Mouse (Mus musculus) liver, postnatal 0 days (tissue): ENCODE results near the gene Ssxb3. TPM values are rescaled to one million over a fixed set of nuclear protein-coding genes. Genes with fewer than 3 reads are reported as not detected.
"Not testable (repeated sequence)": the region's sequence is repeated elsewhere in the genome, so short reads cannot be mapped to it uniquely, and the experiment has no call there.

Experiments used
- ATAC-seq: fragments of 200-750 bp; cut with Nextera tagmentation; 2 replicates; pipeline ENCODE4 v1.8.0; 2017; ENCODE audit warnings: mild to moderate bottlenecking, moderate library complexity
- DNase-seq: peaks from one replicate; pipeline ENCODE4 v3.0.0-alpha.2; 2016
- H3K27ac ChIP-seq: fragments of 300-500 bp; sonication (generic); 2 replicates; pipeline ENCODE4 v1.5.1; 2014; ENCODE audit warnings: antibody characterized with exemption, moderate library complexity, mild to moderate bottlenecking, low read depth
- H3K27me3 ChIP-seq: fragments of 300-500 bp; sonication (generic); 2 replicates; pipeline ENCODE4 v1.6.1; 2014; ENCODE audit warnings: low read length, control low read depth, mixed read lengths; ENCODE audit not compliant: insufficient read depth
- H3K36me3 ChIP-seq: fragments of 300-500 bp; sonication (generic); replicated peaks from 2 replicates; pipeline ENCODE4 v1.6.1; 2014; ENCODE audit warnings: mild to moderate bottlenecking, control low read depth, low read length, moderate library complexity, mixed read lengths; ENCODE audit not compliant: insufficient read depth
- H3K4me1 ChIP-seq: fragments of 300-500 bp; sonication (generic); 2 replicates; pipeline ENCODE4 v1.6.1; 2014; ENCODE audit warnings: antibody characterized with exemption, mild to moderate bottlenecking, control low read depth; ENCODE audit not compliant: insufficient read depth
- H3K4me2 ChIP-seq: fragments of 300-500 bp; sonication (generic); 2 replicates; pipeline ENCODE4 v1.6.1; 2014; ENCODE audit warnings: low read depth, mild to moderate bottlenecking, low read length, moderate library complexity, mixed read lengths
- H3K4me3 ChIP-seq: fragments of 300-500 bp; sonication (generic); 2 replicates; pipeline ENCODE4 v1.5.1; 2014; ENCODE audit warnings: low read depth, low read length
- H3K9ac ChIP-seq: fragments of 300-500 bp; sonication (generic); replicated peaks from 2 replicates; pipeline ENCODE4 v1.6.1; 2014; ENCODE audit warnings: mild to moderate bottlenecking, moderate library complexity
- H3K9me3 ChIP-seq: fragments of 300-500 bp; sonication (generic); 2 replicates; pipeline ENCODE4 v1.6.1; 2016; ENCODE audit warnings: mild to moderate bottlenecking, control low read depth, low read length, mixed read lengths
- WGBS: fragments of 180-500 bp; shearing (Covaris S2); extraction: QIAGEN DNeasy Blood & Tissue Kit; methylation state at CpG from one replicate; pipeline ENCODE4 v1.1.7; 2014; ENCODE audit not compliant: insufficient replicate concordance; 5-methylcytosine and 5-hydroxymethylcytosine counted together
- polyA plus RNA-seq: library from polyadenylated mRNA; unstranded; fragments of >200 nt; fragmentation: Nextera tagmentation; extraction: Ambion mirVana; gene quantifications from 2 replicates; pipeline ENCODE4 v1.2.1, GENCODE M21; 2015

Gene Ssxb3
- polyA plus RNA-seq = not detected in 2 replicates

DNA sequence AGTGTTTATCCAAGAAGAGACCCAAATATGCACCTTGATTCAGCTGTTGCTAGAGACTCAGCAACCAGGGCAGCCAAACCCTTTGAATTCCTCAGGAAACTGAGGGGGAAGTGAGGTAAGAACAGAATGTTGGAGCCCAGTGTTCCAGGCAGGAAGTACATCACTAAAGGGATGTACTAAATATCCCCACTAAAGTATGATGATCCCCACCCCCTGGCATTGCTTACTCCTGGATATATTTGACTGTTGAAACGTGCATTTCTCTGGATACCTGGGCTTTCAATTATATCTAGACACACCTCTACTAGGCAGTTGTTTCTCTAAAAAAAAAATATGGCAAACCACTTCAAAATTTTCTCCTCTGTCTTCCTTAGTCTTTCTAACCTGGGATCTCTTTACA, at the start of gene Ssxb3:
Gene Ssxb3 (minus strand): TSS at position 101 of the 400 bp plus-strand sequence.
- H3K9me3 ChIP-seq, H3K36me3 ChIP-seq, DNase-seq, H3K9ac ChIP-seq, H3K27me3 ChIP-seq, H3K4me3 ChIP-seq, H3K27ac ChIP-seq, H3K4me2 ChIP-seq, ATAC-seq, H3K4me1 ChIP-seq: not testable (repeated sequence)
- WGBS = 13% methylated on average over 1 of the region's 1 CpGs

DNA sequence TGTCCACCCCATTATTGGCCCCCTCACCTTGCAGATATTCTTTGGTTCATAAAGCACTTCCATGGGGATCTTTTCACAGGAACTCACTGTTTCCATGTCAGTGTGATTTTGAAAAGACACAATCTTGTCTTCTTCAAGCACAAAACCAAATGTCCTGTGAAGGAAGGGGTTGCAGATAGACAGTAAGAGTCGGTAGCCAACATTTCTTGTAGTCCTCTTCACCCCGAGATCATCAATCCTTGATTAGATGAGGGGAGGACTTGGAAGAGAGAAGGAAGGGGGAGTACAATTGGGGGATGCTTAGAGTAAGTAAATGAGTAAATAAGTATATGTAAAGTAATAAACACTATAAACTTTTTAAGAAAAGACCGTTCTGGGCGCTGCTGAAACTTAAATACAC, 43.5 kb downstream of the Ssxb3 start, which contains the start of gene Ssxb6:
Gene Ssxb6 (minus strand): TSS at position 101 of the 400 bp plus-strand sequence.
- not testable (repeated sequence) for H3K27ac ChIP-seq, H3K4me2 ChIP-seq, DNase-seq, H3K9ac ChIP-seq, H3K9me3 ChIP-seq, ATAC-seq, H3K36me3 ChIP-seq, H3K4me3 ChIP-seq, H3K4me1 ChIP-seq, H3K27me3 ChIP-seq
- WGBS = 60% methylated on average over 4 of the region's 4 CpGs

Other genes with a start within 250 kb of the Ssxb3 start
- gene Ssxb9, start 224.8 kb downstream of the Ssxb3 start, polyA plus RNA-seq = not detected in 2 replicates
- not detected in 2 replicates for gene Ssxb1, start 178.5 kb downstream of the Ssxb3 start, polyA plus RNA-seq
- gene Ssxb2, start 130.1 kb downstream of the Ssxb3 start, polyA plus RNA-seq = not detected in 2 replicates
- gene Gm14459, start 66.9 kb downstream of the Ssxb3 start, polyA plus RNA-seq = not detected in 2 replicates
- gene Ssxb6, start 43.6 kb downstream of the Ssxb3 start, polyA plus RNA-seq = not detected in 2 replicates
- gene Ssxb8, start 99.0 kb upstream of the Ssxb3 start, polyA plus RNA-seq = not detected in 2 replicates
- not detected in 2 replicates for gene Ssx9, start 156.6 kb upstream of the Ssxb3 start, polyA plus RNA-seq
- gene Ssxb5, start 211.9 kb upstream of the Ssxb3 start, polyA plus RNA-seq = not detected in 2 replicates